Mouse (Mus musculus): ENCODE measurements around the gene Taf1d. TPM values are rescaled to one million over a fixed set of nuclear protein-coding genes. Genes with fewer than 3 reads are reported as not detected.
"Not testable (repeated sequence)": the region's sequence is repeated elsewhere in the genome, so short reads cannot be mapped to it uniquely, and the experiment has no call there.

Taf1d gene
- polyA plus RNA-seq, 1 experiment from 2014 or later: 43.9 TPM

GRCm38 (mm10) chr9:15288402-15288801 is 17.6 kb upstream of the Taf1d start:
- WGBS: 90% methylated on average over 3 of the region's 3 CpGs
- Histone ChIP-seq H3K9ac (no peak overlapping the region), H3K4me3 (no peak overlapping the region), H3K36me3 (peaks cover 18% of the 10 kb centered on the region), H3K4me2 (no peak overlapping the region), H3K27ac (replicated peaks) (no peak overlapping the region), H3K9me3 (no peaks in the 10 kb centered on the region), H3K27me3 (no peaks in the 10 kb centered on the region), H3K4me1 (replicated peaks) (no peaks in the 10 kb centered on the region)
- no peak for ATAC-seq (ENCODE audit: low FRiP score, low read depth)

GRCm38 (mm10) chr9:15289251-15289650 is 16.8 kb upstream of the Taf1d start:
- Histone ChIP-seq H3K4me3 (no peak overlapping the region), H3K9me3 (no peaks in the 10 kb centered on the region), H3K36me3 (peaks cover 18% of the 10 kb centered on the region), H3K4me1 (replicated peaks) (no peaks in the 10 kb centered on the region), H3K27ac (replicated peaks) (no peak overlapping the region), H3K27me3 (no peaks in the 10 kb centered on the region), H3K4me2 (no peak overlapping the region), H3K9ac (no peak overlapping the region)
- WGBS: 90% methylated on average over 6 of the region's 6 CpGs
- ATAC-seq (ENCODE audit: low FRiP score, low read depth): no peak

- WGBS: 87% methylated on average over 7 of the region's 7 CpGs
Observed at GRCm38 (mm10) chr9:15297112-15297511, 8.9 kb upstream of the Taf1d start.

GRCm38 (mm10) chr9:15298451-15298850 is 7.6 kb upstream of the Taf1d start:
- H3K27me3 ChIP-seq: no peaks in the 10 kb centered on the region
- H3K4me1 ChIP-seq (replicated peaks): peaks cover 4% of the 10 kb centered on the region; the same call in 1 of the 2 replicates
- no peak overlapping the region for H3K9ac ChIP-seq
- no peak for ATAC-seq (ENCODE audit: low FRiP score, low read depth)
- no peak overlapping the region for H3K4me3 ChIP-seq
- WGBS: 68% methylated on average over 2 of the region's 2 CpGs
- no peaks in the 10 kb centered on the region for H3K9me3 ChIP-seq
- no peak overlapping the region for H3K4me2 ChIP-seq
- no peak overlapping the region for H3K27ac ChIP-seq (replicated peaks)
- peaks cover 12% of the 10 kb centered on the region for H3K36me3 ChIP-seq

More at GRCm38 (mm10) chr9:15297112-15297511, 8.9 kb upstream of the Taf1d start:
- Histone ChIP-seq H3K4me1 (replicated peaks) (peaks cover 4% of the 10 kb centered on the region; the same call in 1 of the 2 replicates), H3K4me2 (no peak overlapping the region), H3K9me3 (no peaks in the 10 kb centered on the region), H3K27ac (replicated peaks) (no peak overlapping the region), H3K4me3 (no peak overlapping the region), H3K36me3 (peaks cover 12% of the 10 kb centered on the region), H3K9ac (no peak overlapping the region), H3K27me3 (no peaks in the 10 kb centered on the region)
- no peak for ATAC-seq (ENCODE audit: low FRiP score, low read depth)

- Histone ChIP-seq H3K4me3 (no peak overlapping the region), H3K4me1 (replicated peaks) (peaks cover 8% of the 10 kb centered on the region; the same call in 1 of the 2 replicates), H3K9me3 (no peaks in the 10 kb centered on the region), H3K4me2 (no peak overlapping the region), H3K27ac (replicated peaks) (no peak overlapping the region), H3K36me3 (peaks cover 12% of the 10 kb centered on the region), H3K27me3 (no peaks in the 10 kb centered on the region), H3K9ac (no peak overlapping the region)
- WGBS: 91% methylated on average over 5 of the region's 5 CpGs
- no peak for ATAC-seq (ENCODE audit: low FRiP score, low read depth)
Observed at GRCm38 (mm10) chr9:15300056-15300455, 6.0 kb upstream of the Taf1d start.

DNA sequence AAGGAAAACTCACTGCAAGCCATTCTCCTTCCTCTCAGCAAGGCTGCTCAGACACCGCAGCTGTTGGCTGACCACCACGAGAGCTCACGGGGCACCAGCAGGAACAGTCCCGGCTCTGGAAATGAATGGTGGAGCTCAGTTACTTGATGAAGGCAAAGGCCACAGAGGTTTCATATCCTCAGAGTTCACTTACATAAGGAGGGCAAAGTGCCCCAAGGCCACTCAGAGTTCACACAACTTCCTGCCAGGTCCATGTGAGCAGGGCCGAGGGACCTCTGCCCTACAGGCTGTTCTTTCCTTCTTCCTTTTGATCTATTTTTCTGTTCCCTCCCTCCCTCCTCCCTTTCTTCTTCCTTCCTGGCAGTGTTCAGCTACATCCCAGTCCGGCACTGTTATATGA is 4.6 kb upstream of the Taf1d start:
- H3K27ac ChIP-seq (replicated peaks): 0 out of 2 replicates have a peak overlapping the region, but pooled peaks have one; percentile 42
- no peak overlapping the region for H3K4me3 ChIP-seq
- H3K9me3 ChIP-seq: no peaks in the 10 kb centered on the region
- ATAC-seq (ENCODE audit: low FRiP score, low read depth): no peak
- H3K4me2 ChIP-seq: no peak overlapping the region
- peaks cover 16% of the 10 kb centered on the region; the same call in 1 of the 2 replicates for H3K4me1 ChIP-seq (replicated peaks)
- no peaks in the 10 kb centered on the region for H3K27me3 ChIP-seq
- no peak overlapping the region for H3K9ac ChIP-seq
- WGBS: 65% methylated on average over 6 of the region's 6 CpGs
- H3K36me3 ChIP-seq: peaks cover 5% of the 10 kb centered on the region; the same call in 1 of the 2 replicates

DNA sequence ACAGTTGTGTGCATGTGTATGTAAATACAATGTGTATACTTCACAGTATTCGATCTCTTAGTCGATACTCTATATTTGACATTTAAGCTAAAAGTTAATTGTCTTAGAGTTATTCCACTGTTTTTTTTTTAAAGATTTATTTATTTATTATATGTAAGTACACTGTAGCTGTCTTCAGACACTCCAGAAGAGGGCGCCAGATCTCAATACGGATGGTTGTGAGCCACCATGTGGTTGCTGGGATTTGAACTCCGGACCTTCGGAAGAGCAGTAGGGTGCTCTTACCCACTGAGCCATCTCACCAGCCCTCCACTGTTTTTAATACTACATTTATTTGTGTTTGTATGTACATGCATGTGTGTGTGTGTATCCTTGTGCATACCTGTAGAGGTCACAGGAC is 4.0 kb upstream of the Taf1d start:
- not testable (repeated sequence) for H3K27ac ChIP-seq (replicated peaks); H3K27me3 ChIP-seq; H3K9me3 ChIP-seq; ATAC-seq (ENCODE audit: low FRiP score, low read depth); H3K4me2 ChIP-seq; H3K4me3 ChIP-seq; H3K36me3 ChIP-seq; H3K9ac ChIP-seq
- 82% methylated on average over 6 of the region's 6 CpGs for WGBS
- peaks cover 21% of the 10 kb centered on the region for H3K4me1 ChIP-seq (replicated peaks)

DNA sequence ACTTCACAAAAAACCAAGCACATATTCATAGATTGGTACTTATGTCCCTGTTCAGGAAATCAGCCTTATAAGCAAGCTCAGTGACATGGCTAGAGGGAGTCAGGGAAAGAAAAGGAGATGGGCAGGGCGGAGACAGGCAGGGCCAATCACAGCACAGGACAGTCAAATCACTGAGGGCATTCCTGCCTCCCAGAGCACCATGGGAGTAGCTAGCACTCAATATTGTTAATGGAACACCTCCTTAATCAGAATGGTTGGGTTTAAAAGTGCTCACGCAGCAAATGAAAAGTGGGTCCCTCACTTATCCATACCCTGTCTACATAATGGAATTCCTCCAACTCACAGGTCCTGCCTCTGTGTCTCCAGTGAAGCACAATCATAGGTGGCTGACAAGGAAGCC is 3.1 kb upstream of the Taf1d start:
- Histone ChIP-seq H3K4me1 (replicated peaks) (peaks cover 30% of the 10 kb centered on the region), H3K36me3 (no peaks in the 10 kb centered on the region), H3K9me3 (no peaks in the 10 kb centered on the region), H3K27ac (replicated peaks) (no peak overlapping the region), H3K4me2 (no peak overlapping the region), H3K9ac (no peak overlapping the region), H3K27me3 (no peaks in the 10 kb centered on the region), H3K4me3 (no peak overlapping the region)
- no peak for ATAC-seq (ENCODE audit: low FRiP score, low read depth)
- 67% methylated on average over 2 of the region's 2 CpGs for WGBS

DNA sequence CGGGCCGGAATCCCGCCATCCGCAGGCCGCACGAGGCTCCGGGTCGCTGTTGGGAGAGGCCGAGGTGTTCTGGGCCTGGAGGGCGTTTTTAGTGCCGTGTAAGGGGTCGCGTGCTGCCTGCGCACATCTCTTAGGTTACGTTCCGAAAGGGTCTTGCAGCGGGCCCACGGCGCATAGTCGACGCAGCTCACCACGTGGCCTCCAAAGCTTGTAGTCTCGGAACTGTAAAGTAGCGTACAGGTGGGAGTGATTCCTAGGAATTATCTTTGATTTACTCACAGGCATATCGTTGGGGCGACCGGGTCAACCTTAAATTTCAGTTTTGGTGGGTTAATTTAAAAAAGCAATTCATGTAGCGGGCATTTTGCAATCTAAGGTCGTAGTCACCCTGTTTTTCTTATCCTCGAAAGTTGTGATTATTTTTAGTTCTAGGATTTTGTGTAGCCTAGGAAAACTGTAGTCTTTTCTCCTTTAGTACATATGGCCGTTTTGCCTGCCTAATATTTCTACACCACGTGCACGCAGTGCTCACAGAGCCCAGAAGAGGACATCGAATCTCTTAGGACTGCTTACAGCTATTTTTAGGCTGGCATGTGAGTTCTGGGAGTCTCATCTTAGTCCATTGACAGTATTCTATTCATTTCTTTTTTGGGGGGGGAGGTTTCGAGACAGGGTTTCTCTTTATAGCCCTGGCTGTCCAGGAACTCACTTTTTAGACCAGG is 545 bp downstream of the Taf1d start, which contains the start of gene 4931406C07Rik:
4931406C07Rik (minus strand) TSS at position 51 of the 722 bp plus-strand sequence.
- Histone ChIP-seq H3K9me3 (no peaks in the 10 kb centered on the region), H3K36me3 (peaks cover 29% of the 10 kb centered on the region), H3K4me2 (peak within 1 kb of the TSS; percentile 87), H3K4me1 (replicated peaks) (peaks cover 47% of the 10 kb centered on the region), H3K27me3 (no peaks in the 10 kb centered on the region), H3K9ac (peak within 1 kb of the TSS; percentile 78), H3K4me3 (peak within 1 kb of the TSS; percentile 80), H3K27ac (replicated peaks) (peak within 1 kb of the TSS; percentile 88)
- WGBS: under 1% methylated on average over 35 of the region's 35 CpGs
- peak; percentile 90 for ATAC-seq (ENCODE audit: low FRiP score, low read depth)

- Histone ChIP-seq H3K9ac (peak overlapping the region; percentile 78), H3K4me1 (replicated peaks) (peaks cover 46% of the 10 kb centered on the region), H3K36me3 (peaks cover 36% of the 10 kb centered on the region), H3K4me2 (peak overlapping the region; percentile 87), H3K27ac (replicated peaks) (no peak overlapping the region), H3K27me3 (no peaks in the 10 kb centered on the region), H3K9me3 (no peaks in the 10 kb centered on the region), H3K4me3 (peak overlapping the region; percentile 80)
- ATAC-seq (ENCODE audit: low FRiP score, low read depth): no peak
- WGBS: 9% methylated on average over 6 of the region's 6 CpGs
Observed at GRCm38 (mm10) chr9:15307257-15307656, 1.2 kb downstream of the Taf1d start.

- H3K4me1 ChIP-seq (replicated peaks): peaks cover 46% of the 10 kb centered on the region
- ATAC-seq (ENCODE audit: low FRiP score, low read depth): no peak
- no peak overlapping the region for H3K9ac ChIP-seq
- no peak overlapping the region for H3K4me3 ChIP-seq
- WGBS: 66% methylated on average over 2 of the region's 2 CpGs
- peaks cover 42% of the 10 kb centered on the region for H3K36me3 ChIP-seq
- H3K27me3 ChIP-seq: no peaks in the 10 kb centered on the region
- H3K9me3 ChIP-seq: no peaks in the 10 kb centered on the region
- 0 out of 2 replicates have a peak overlapping the region, but pooled peaks have one; percentile 87 for H3K4me2 ChIP-seq
- H3K27ac ChIP-seq (replicated peaks): no peak overlapping the region
Observed at GRCm38 (mm10) chr9:15308254-15308653, 2.2 kb downstream of the Taf1d start.

DNA sequence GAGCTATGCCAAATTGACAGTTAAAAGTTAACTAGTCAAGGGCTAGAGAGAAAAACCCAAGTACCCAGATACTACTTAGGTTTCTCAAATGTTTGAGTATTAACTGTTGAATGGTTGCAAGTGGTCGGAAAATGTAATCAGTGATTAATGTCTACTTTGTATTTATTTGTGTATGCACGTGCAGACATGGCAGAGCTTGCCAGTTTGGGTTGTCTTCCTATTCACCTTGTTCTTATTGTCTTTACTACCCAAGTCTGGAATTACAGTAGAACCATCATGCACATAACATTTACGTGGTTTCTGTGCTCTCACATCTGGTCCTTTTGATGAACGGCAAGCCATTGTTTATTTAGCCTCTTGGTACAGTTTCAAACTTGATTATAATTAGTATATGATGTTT is 3.4 kb downstream of the Taf1d start:
- H3K4me2 ChIP-seq: 0 out of 2 replicates have a peak overlapping the region, but pooled peaks have one; percentile 16
- WGBS: 78% methylated on average over 4 of the region's 4 CpGs
- H3K27ac ChIP-seq (replicated peaks): no peak overlapping the region
- H3K36me3 ChIP-seq: peaks cover 54% of the 10 kb centered on the region
- no peaks in the 10 kb centered on the region for H3K27me3 ChIP-seq
- no peaks in the 10 kb centered on the region for H3K9me3 ChIP-seq
- ATAC-seq (ENCODE audit: low FRiP score, low read depth): no peak
- no peak overlapping the region for H3K9ac ChIP-seq
- H3K4me3 ChIP-seq: no peak overlapping the region
- H3K4me1 ChIP-seq (replicated peaks): peaks cover 46% of the 10 kb centered on the region

All from hindbrain, embryonic 15.5 days (tissue).